Mouse (Mus musculus): ENCODE results near the gene Gm14403. TPM values are rescaled to one million over a fixed set of nuclear protein-coding genes. Genes with fewer than 3 reads are reported as not detected.
"Not testable (repeated sequence)": the region's sequence is repeated elsewhere in the genome, so short reads cannot be mapped to it uniquely, and the experiment has no call there.

The Gm14403 gene
- total and polyA plus RNA-seq, 2 experiments from 2014 or later, result 2.8 to 3.1 TPM

DNA sequence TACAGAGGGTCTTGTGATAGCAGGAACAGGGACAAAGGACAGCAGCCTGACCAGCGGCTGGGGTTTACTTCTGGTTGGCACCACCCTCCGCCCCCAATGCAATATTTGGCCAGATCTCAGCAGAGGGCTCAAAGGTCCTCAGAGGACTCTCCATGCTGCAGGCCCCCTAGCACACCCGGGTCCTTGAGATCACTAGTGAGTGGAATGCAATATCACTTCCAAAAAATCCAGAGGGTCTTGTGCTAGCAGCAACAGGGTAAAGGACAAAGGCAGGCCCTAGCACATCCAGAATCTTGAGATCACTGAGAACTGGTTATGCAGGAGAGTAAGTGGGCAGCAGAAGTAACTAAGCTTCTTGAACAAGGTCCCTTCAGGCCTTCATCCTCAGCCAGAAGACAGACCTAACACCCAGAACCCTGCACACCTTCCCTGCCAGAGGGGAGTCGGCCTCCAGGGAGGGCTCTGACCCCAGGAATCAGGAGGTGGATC lies 16.0 kb downstream of the Gm14403 start:
- not testable (repeated sequence) for H3K4me3 ChIP-seq (ENCODE audit: low read length); ATAC-seq; H3K4me1 ChIP-seq (ENCODE audit: insufficient read depth, low read length); H3K9ac ChIP-seq (replicated peaks; ENCODE audit: low read length); H3K27me3 ChIP-seq (ENCODE audit: insufficient read depth, low read length); H3K36me3 ChIP-seq (ENCODE audit: insufficient read depth, low read length); DNase-seq (ENCODE audit: low spot score); H3K27ac ChIP-seq; H3K9me3 ChIP-seq (ENCODE audit: low read length); H3K4me2 ChIP-seq (ENCODE audit: low read depth, low read length)
- 94% methylated on average over 4 of the region's 4 CpGs for WGBS

DNA sequence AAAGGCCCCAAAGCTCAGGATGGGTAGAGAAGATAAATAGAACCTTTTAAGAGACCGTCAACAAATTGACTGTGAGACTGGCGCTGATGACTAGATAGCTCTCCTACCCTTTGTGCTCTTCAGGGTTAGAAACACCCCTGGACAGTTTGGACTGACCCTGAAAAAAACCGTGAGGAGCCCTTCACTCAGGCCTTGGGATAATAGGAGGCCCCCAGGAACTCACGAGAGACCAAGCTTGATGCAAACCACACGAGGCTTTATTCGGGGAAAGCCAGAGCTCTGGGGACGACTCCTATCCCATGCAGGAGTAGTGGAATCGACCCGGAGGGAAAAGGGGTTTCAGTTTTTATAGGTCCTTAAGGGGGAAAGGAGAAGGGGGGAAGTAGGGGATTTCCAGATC lies 19.7 kb downstream of the Gm14403 start:
- H3K27ac ChIP-seq; ATAC-seq; H3K27me3 ChIP-seq (ENCODE audit: insufficient read depth, low read length); H3K4me3 ChIP-seq (ENCODE audit: low read length); H3K9me3 ChIP-seq (ENCODE audit: low read length); H3K9ac ChIP-seq (replicated peaks; ENCODE audit: low read length); H3K4me2 ChIP-seq (ENCODE audit: low read depth, low read length); DNase-seq (ENCODE audit: low spot score); H3K4me1 ChIP-seq (ENCODE audit: insufficient read depth, low read length); H3K36me3 ChIP-seq (ENCODE audit: insufficient read depth, low read length): not testable (repeated sequence)
- WGBS, result 88% methylated on average over 9 of the region's 9 CpGs

DNA sequence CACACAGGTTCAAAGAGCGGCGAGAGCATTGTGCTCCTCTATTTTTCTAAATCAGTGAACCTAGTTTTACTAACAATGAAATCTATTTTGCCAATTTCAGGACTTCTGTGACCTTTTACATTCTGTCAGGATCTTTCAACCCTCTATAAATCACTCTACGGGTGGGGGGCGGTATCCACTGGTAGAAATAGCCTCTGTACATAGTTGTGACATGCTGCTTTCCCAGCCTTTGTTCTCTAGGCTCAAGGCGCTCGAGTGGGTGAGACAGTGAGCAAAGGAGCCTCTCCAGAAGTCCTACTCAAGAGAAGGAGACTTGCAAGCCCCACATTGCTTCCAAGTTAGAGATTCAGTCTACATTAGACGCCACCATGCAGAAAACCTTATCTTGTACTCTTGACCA lies 20.3 kb downstream of the Gm14403 start:
- H3K4me2 ChIP-seq (ENCODE audit: low read depth, low read length); H3K27me3 ChIP-seq (ENCODE audit: insufficient read depth, low read length); ATAC-seq; H3K36me3 ChIP-seq (ENCODE audit: insufficient read depth, low read length); H3K9ac ChIP-seq (replicated peaks; ENCODE audit: low read length); H3K9me3 ChIP-seq (ENCODE audit: low read length); DNase-seq (ENCODE audit: low spot score); H3K4me3 ChIP-seq (ENCODE audit: low read length); H3K4me1 ChIP-seq (ENCODE audit: insufficient read depth, low read length); H3K27ac ChIP-seq: not testable (repeated sequence)
- 90% methylated on average over 7 of the region's 7 CpGs for WGBS

DNA sequence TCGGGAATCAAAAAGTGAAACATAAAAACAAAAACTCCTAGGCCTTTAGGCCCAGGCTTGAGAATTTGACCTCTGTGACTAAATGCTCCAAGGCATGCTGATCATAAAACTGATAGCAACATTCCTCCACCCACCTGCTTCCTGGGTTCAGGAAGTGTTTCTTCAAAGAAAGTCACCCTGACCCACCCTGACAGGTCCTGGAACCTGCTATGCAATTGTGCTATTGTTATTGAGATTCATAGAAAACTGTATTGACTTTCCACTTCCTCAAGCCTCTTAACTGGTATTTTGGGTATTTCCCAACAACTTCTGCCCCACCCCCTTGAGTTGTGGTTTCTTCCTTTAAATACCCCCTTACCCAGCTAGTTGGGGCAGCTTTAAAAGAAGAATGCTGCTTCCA lies 20.9 kb downstream of the Gm14403 start:
- not testable (repeated sequence) for H3K9ac ChIP-seq (replicated peaks; ENCODE audit: low read length); H3K36me3 ChIP-seq (ENCODE audit: insufficient read depth, low read length); H3K4me3 ChIP-seq (ENCODE audit: low read length); H3K27ac ChIP-seq; DNase-seq (ENCODE audit: low spot score); H3K27me3 ChIP-seq (ENCODE audit: insufficient read depth, low read length); H3K4me1 ChIP-seq (ENCODE audit: insufficient read depth, low read length); H3K9me3 ChIP-seq (ENCODE audit: low read length); H3K4me2 ChIP-seq (ENCODE audit: low read depth, low read length); ATAC-seq
- WGBS, result 82% methylated on average over 1 of the region's 1 CpGs

DNA sequence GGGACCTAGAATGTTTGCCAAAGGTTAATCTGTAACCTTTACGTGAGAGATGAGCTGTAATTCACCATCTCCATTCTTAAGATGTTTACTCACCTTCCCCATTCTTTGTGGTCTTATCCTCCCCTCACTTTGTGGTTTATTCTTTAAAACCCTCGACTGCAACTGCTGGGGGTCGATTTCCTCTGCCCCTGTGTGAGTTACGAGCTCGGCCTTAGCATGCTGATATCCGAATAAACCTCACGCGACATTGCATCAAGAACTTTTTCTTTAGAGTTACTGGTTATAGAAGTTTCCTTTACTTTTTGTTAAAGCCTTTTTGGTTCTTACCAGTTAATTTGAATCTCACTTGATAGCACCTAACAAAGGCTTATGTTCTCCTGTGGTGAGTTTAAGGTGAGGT lies 22.0 kb downstream of the Gm14403 start:
- Histone ChIP-seq H3K36me3 (ENCODE audit: insufficient read depth, low read length) (no peaks in the 10 kb centered on the region), H3K4me2 (ENCODE audit: low read depth, low read length) (no peak overlapping the region), H3K4me3 (ENCODE audit: low read length) (no peak overlapping the region), H3K9ac (replicated peaks; ENCODE audit: low read length) (no peak overlapping the region), H3K4me1 (ENCODE audit: insufficient read depth, low read length) (no peaks in the 10 kb centered on the region), H3K27me3 (ENCODE audit: insufficient read depth, low read length) (no peaks in the 10 kb centered on the region), H3K9me3 (ENCODE audit: low read length) (no peaks in the 10 kb centered on the region), H3K27ac (no peak overlapping the region)
- 75% methylated on average over 8 of the region's 8 CpGs for WGBS
- DNase-seq (ENCODE audit: low spot score) (no peak), ATAC-seq (no peak)
- TF ChIP-seq CTCF (IDR thresholded peaks at IDR 0.05; ENCODE audit: low read depth), result no peak

DNA sequence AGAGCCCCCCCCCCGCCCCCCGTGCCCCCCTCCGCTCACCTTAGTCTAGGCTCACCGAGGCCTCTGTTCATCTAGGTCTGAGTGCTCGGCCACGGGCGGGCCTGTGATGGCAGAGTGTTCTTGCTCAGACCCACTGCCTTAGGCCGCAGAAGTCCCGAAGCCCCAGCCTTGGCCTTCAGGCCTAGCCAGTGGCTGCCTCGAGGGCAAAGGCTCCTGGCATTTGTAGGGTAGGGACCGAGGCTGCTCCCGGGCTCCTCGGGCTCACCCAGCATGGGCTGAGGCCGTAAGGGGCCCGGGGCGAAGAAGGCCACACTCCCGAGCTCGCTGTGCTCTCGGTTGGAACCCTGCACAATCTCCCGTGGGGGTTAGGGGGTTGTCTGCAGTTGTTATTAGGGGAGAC lies 25.0 kb downstream of the Gm14403 start:
- no peak for TF ChIP-seq CTCF (IDR thresholded peaks at IDR 0.05; ENCODE audit: low read depth)
- Histone ChIP-seq H3K9ac (replicated peaks; ENCODE audit: low read length) (no peak overlapping the region), H3K4me2 (ENCODE audit: low read depth, low read length) (no peak overlapping the region), H3K36me3 (ENCODE audit: insufficient read depth, low read length) (no peaks in the 10 kb centered on the region), H3K27me3 (ENCODE audit: insufficient read depth, low read length) (no peaks in the 10 kb centered on the region), H3K4me1 (ENCODE audit: insufficient read depth, low read length) (no peaks in the 10 kb centered on the region), H3K4me3 (ENCODE audit: low read length) (no peak overlapping the region), H3K9me3 (ENCODE audit: low read length) (no peaks in the 10 kb centered on the region), H3K27ac (no peak overlapping the region)
- WGBS, result 93% methylated on average over 20 of the region's 20 CpGs
- ATAC-seq (no peak), DNase-seq (ENCODE audit: low spot score) (no peak)

DNA sequence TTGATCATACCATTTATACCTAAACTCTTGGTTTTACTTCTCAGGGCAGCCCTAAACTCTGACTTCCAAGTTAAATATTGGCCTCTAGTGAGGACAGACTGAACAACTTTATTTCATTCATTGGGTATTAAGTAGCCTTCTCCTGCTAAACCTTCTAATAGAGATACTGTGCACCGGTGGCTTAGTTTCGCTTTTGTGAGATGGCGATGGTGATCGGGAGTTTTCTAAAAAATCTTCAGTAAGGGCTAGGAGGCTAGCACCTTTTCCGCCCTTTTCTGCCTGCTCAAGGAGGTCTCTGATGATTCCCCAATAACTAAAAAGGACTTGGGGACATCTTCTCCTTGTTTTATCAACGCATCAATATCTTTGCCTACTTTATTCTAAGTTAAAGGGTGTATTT lies 25.7 kb downstream of the Gm14403 start:
- not testable (repeated sequence) for H3K4me2 ChIP-seq (ENCODE audit: low read depth, low read length); H3K27me3 ChIP-seq (ENCODE audit: insufficient read depth, low read length); DNase-seq (ENCODE audit: low spot score); H3K27ac ChIP-seq; H3K36me3 ChIP-seq (ENCODE audit: insufficient read depth, low read length); H3K4me1 ChIP-seq (ENCODE audit: insufficient read depth, low read length); H3K9me3 ChIP-seq (ENCODE audit: low read length); H3K9ac ChIP-seq (replicated peaks; ENCODE audit: low read length); ATAC-seq; H3K4me3 ChIP-seq (ENCODE audit: low read length)
- 88% methylated on average over 6 of the region's 6 CpGs for WGBS

DNA sequence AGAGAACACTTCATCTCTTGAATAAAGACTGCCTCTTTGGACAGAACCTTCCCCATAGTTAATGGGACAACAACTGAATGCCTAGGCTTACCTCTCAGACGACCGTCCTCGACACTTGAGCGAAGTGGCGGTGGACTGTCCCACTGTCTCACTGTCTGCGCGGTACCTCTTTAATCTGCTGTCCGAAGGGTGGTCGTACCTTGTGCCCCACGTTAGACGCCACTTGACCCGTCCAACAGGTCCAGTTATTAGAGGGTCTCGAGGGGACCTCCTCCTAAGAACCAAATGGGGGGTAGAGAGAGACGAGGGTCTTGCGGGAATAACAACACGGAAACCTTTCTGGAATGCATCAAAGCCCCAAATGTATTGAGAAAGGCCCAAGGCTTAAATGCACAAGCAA lies 26.2 kb downstream of the Gm14403 start:
- ATAC-seq; H3K4me2 ChIP-seq (ENCODE audit: low read depth, low read length); H3K36me3 ChIP-seq (ENCODE audit: insufficient read depth, low read length); H3K4me3 ChIP-seq (ENCODE audit: low read length); H3K27me3 ChIP-seq (ENCODE audit: insufficient read depth, low read length); H3K9ac ChIP-seq (replicated peaks; ENCODE audit: low read length); H3K9me3 ChIP-seq (ENCODE audit: low read length); H3K27ac ChIP-seq; H3K4me1 ChIP-seq (ENCODE audit: insufficient read depth, low read length); DNase-seq (ENCODE audit: low spot score): not testable (repeated sequence)
- WGBS, result 92% methylated on average over 16 of the region's 16 CpGs

Data from hindbrain, postnatal 0 days (tissue).